Mouse (Mus musculus) right cerebral cortex, postnatal 36 days (tissue): ENCODE measurements at regions not wholly inside any gene's neighbourhood (a gene's known extent, or its start where the extent isn't known, plus 50 kb on each side); places are given as distances from the start of the nearest gene placed in this dataset.

Source experiments
- DNase-seq, 2 experiments: peaks; one replicate each; pipeline ENCODE4 v3.0.0; 2022; ENCODE audit warnings: low spot score in 2 of 2, mixed read lengths in 1 of 2

DNA sequence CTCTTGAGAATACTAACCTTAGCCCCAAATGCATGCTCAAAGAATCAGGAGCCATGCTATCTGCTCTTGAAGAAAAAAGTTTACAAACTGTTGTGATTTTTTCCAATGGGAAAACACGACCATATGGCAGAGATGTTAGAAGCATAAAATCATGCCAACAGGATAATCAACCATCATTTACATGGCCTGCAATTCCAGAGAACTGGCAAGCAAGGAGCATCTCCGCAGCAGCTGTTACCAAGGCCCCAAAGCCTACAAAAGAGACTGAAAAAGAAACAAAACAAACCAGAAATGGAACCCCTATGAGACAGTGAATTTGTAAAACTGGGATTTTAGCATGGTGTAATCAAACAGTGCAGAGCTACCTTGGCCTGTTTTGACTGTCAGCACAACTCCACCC lies 1164.2 kb upstream of the Gm10800 start:
- peak; percentile 1 to 3 for DNase-seq

DNA sequence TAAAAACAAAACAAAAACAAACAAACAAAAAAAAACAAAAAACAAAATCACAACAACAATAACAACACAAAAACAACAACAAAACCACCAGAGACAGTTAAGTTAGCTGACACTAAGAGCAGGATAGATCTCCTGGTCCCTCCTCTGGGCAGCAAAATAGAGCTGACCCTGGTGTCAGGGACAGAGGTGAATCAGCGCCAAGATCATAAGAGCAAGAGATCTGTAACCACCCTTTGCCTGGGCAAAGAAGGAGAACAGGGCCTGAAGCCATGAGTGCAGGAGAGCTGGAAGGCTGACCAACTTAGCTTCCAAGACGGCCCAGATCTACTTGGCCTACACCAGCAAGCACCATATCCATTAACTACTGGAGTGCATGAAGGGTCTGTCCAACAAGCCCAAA lies 1154.6 kb upstream of the Gm10800 start:
- DNase-seq, result no peak
